Mouse (Mus musculus) T-cell, adult 66 days (primary cell): ENCODE measurements around the gene Spata31d1d. TPM values are rescaled to one million over a fixed set of nuclear protein-coding genes. Genes with fewer than 3 reads are reported as not detected.

Experiments
- total RNA-seq, 2 experiments: library from RNA; stranded (reverse); gene quantifications; 3 replicates in 1 of 2; 4 replicates in 1 of 2; pipeline ENCODE4 v1.2.4; 2023

Gene Spata31d1d
- not detected for total RNA-seq

GRCm38 (mm10) chr13:59731652-59732051, at the start of gene Spata31d1d:
Gene Spata31d1d, minus strand, starts transcription at chr13:59731752.

GRCm38 (mm10) chr13:59769296-59770163, 38.0 kb upstream of the Spata31d1d start, which contains the start of gene Isca1:
Gene Isca1, minus strand, starts transcription at chr13:59769810.

GRCm38 (mm10) chr13:59746711-59747110, 15.2 kb upstream of the Spata31d1d start, which contains the start of gene 1700014D04Rik:
Gene 1700014D04Rik, minus strand, starts transcription at chr13:59746752.

GRCm38 (mm10) chr13:59711984-59712383, 19.6 kb downstream of the Spata31d1d start, which contains the start of gene Spata31d1b:
Gene Spata31d1b, plus strand, starts transcription at chr13:59712284.

GRCm38 (mm10) chr13:59710230-59710629, 21.3 kb downstream of the Spata31d1d start, which contains the start of gene Spata31d1a:
Gene Spata31d1a, minus strand, starts transcription at chr13:59710330.

GRCm38 (mm10) chr13:59694008-59694407, 37.5 kb downstream of the Spata31d1d start, which contains the start of gene 4921517D22Rik:
Gene 4921517D22Rik, minus strand, starts transcription at chr13:59694108.

Other genes with a start within 250 kb of the Spata31d1d start
- gene Agtpbp1, start 146.5 kb downstream of the Spata31d1d start, total RNA-seq, result 10 to 100 TPM; 44.9 to 60.6 TPM
- gene Naa35, start 146.5 kb downstream of the Spata31d1d start, total RNA-seq, result 10 to 100 TPM; 72.1 to 72.2 TPM
- gene Golm1, start 55.9 kb downstream of the Spata31d1d start, total RNA-seq, result 10 to 100 TPM; 58.3 to 62.0 TPM
- not detected for gene 4921517D22Rik, start 37.6 kb downstream of the Spata31d1d start, total RNA-seq
- not detected for gene Spata31d1a, start 21.4 kb downstream of the Spata31d1d start, total RNA-seq
- not detected for gene Spata31d1b, start 19.5 kb downstream of the Spata31d1d start, total RNA-seq
- gene 1700014D04Rik, start 15.0 kb upstream of the Spata31d1d start, total RNA-seq, result under 1 TPM; 0.18 to 0.99 TPM
- 10 to 100 TPM; 70.8 to 71.3 TPM for gene Isca1, start 38.1 kb upstream of the Spata31d1d start, total RNA-seq
- gene Gm49354, start 50.5 kb upstream of the Spata31d1d start, total RNA-seq, result not detected
- 100 to 1,000 TPM; 210 to 213 TPM for gene Tut7, start 91.4 kb upstream of the Spata31d1d start, total RNA-seq